9 mouse cellular contexts compared by ENCODE assay signal in genomic region chr7:130935421-130935792, GRCm38 (mm10). TPM values are rescaled to one million over a fixed set of nuclear protein-coding genes. Genes with fewer than 3 reads are reported as not detected.
DNase-seq lines count a peak whose midpoint lies in the region; ATAC-seq lines count a peak whose summit lies in the region.
"Had no signal": no experiment of that assay in that cellular context is flagged by ENCODE, and none has a peak within 500 bp of the region (broad histone marks: within the 10 kb centered on the region; RNA-seq: fewer than 3 reads in every experiment).

No protein-coding gene starts in this region.

- H3K27ac ChIP-seq in heart, embryonic 16.5 days (ENCODE audit: low read length), result no peak overlapping the region
- H3K27ac ChIP-seq in embryonic facial prominence, embryonic 13.5 days, result no peak overlapping the region
- H3K27ac ChIP-seq in intestine, embryonic 16.5 days (ENCODE audit: low read length), result no peak overlapping the region
- no peak overlapping the region for H3K27ac ChIP-seq in midbrain, embryonic 14.5 days (replicated peaks; ENCODE audit: low read depth, low read length)

- 7% methylated on average over 16 of the region's 16 CpGs for WGBS in heart, embryonic 16.5 days
- WGBS in embryonic facial prominence, embryonic 13.5 days, result 9% methylated on average over 16 of the region's 16 CpGs
- 9% methylated on average over 16 of the region's 16 CpGs for WGBS in intestine, embryonic 16.5 days
- WGBS in midbrain, embryonic 14.5 days, result 10% methylated on average over 16 of the region's 16 CpGs

- peaks cover 13% of the 10 kb centered on the region for H3K27me3 ChIP-seq in heart, embryonic 16.5 days (ENCODE audit: control insufficient read depth, insufficient read depth, low read length)
- peaks cover 73% of the 10 kb centered on the region for H3K27me3 ChIP-seq in embryonic facial prominence, embryonic 13.5 days
- H3K27me3 ChIP-seq in intestine, embryonic 16.5 days (replicated peaks; ENCODE audit: control insufficient read depth, insufficient read depth, low read length), result peaks cover 56% of the 10 kb centered on the region
- H3K27me3 ChIP-seq in midbrain, embryonic 14.5 days (ENCODE audit: control insufficient read depth, insufficient read depth, low read length), result peaks cover 59% of the 10 kb centered on the region

- peak overlapping the region; percentile 84 for H3K4me2 ChIP-seq in heart, embryonic 16.5 days (ENCODE audit: low read depth, low read length)
- peak overlapping the region; percentile 92 for H3K4me2 ChIP-seq in embryonic facial prominence, embryonic 13.5 days
- peak overlapping the region; percentile 78 for H3K4me2 ChIP-seq in intestine, embryonic 16.5 days (ENCODE audit: low read depth, low read length)
- peak overlapping the region; percentile 60 for H3K4me2 ChIP-seq in midbrain, embryonic 14.5 days (ENCODE audit: low read length)

- peak overlapping the region; percentile 65 for H3K4me3 ChIP-seq in heart, embryonic 16.5 days (ENCODE audit: low read length)
- H3K4me3 ChIP-seq in embryonic facial prominence, embryonic 13.5 days, result peak overlapping the region; percentile 56
- peak overlapping the region; percentile 55 for H3K4me3 ChIP-seq in intestine, embryonic 16.5 days (ENCODE audit: low read length)
- H3K4me3 ChIP-seq in midbrain, embryonic 14.5 days (replicated peaks; ENCODE audit: low read depth, low read length), result peak overlapping the region; percentile 40

- H3K4me1 ChIP-seq in heart, embryonic 16.5 days (ENCODE audit: control insufficient read depth, insufficient read depth, low read length), result peaks cover 16% of the 10 kb centered on the region
- peaks cover 20% of the 10 kb centered on the region for H3K4me1 ChIP-seq in embryonic facial prominence, embryonic 13.5 days
- peaks cover 14% of the 10 kb centered on the region for H3K4me1 ChIP-seq in intestine, embryonic 16.5 days (ENCODE audit: control insufficient read depth, insufficient read depth, low read length)
- peaks cover 11% of the 10 kb centered on the region; the same call in 1 of the 2 replicates for H3K4me1 ChIP-seq in midbrain, embryonic 14.5 days (ENCODE audit: control insufficient read depth, insufficient read depth, low read length)

- intact Hi-C loops in heart, postnatal 14 days (cut with DNase I), result no loop called here

- 0 out of 2 replicates have a peak, but pooled peaks have one; percentile 6 for ATAC-seq in heart, embryonic 16.5 days (replicated peaks; ENCODE audit: extremely low read depth, insufficient read depth, low FRiP score)
- ATAC-seq in embryonic facial prominence, embryonic 13.5 days (ENCODE audit: insufficient number of reproducible peaks, insufficient read depth, low FRiP score, low TSS enrichment, low read depth), result no peak
- ATAC-seq in intestine, embryonic 16.5 days, result no peak
- ATAC-seq in midbrain, embryonic 14.5 days (ENCODE audit: low FRiP score, low TSS enrichment), result no peak

- H3K9me3 ChIP-seq in heart, embryonic 16.5 days (replicated peaks; ENCODE audit: control insufficient read depth, low read length), result no peaks in the 10 kb centered on the region
- no peaks in the 10 kb centered on the region for H3K9me3 ChIP-seq in embryonic facial prominence, embryonic 13.5 days
- no peaks in the 10 kb centered on the region for H3K9me3 ChIP-seq in intestine, embryonic 16.5 days (ENCODE audit: control insufficient read depth, low read length)
- no peaks in the 10 kb centered on the region for H3K9me3 ChIP-seq in midbrain, embryonic 14.5 days (ENCODE audit: control insufficient read depth, low read length)

- H3K36me3 ChIP-seq in heart, embryonic 16.5 days (ENCODE audit: control insufficient read depth, insufficient read depth), result no peaks in the 10 kb centered on the region
- H3K36me3 ChIP-seq in embryonic facial prominence, embryonic 13.5 days, result no peaks in the 10 kb centered on the region
- H3K36me3 ChIP-seq in intestine, embryonic 16.5 days (ENCODE audit: control insufficient read depth, insufficient read depth, low read length), result no peaks in the 10 kb centered on the region
- H3K36me3 ChIP-seq in midbrain, embryonic 14.5 days (ENCODE audit: control insufficient read depth, insufficient read depth, low read length), result no peaks in the 10 kb centered on the region
- H3K36me3 ChIP-seq: G1E had no signal

- DNase-seq in heart, postnatal 14 days, result no peak
- no peak for DNase-seq in midbrain, embryonic 14.5 days
- no peak for DNase-seq in right cerebral cortex, adult 2 months (ENCODE audit: low spot score in 2 of 2)
- DNase-seq in layer of hippocampus, postnatal 25 days (ENCODE audit: extremely low spot score in 1 of 2, low spot score in 1 of 2), result no peak
- DNase-seq in layer of hippocampus, adult 11-12 months (ENCODE audit: low spot score), result no peak

- H3K9ac ChIP-seq in heart, embryonic 16.5 days (ENCODE audit: low read length), result peak overlapping the region; percentile 71
- peak overlapping the region; percentile 71 for H3K9ac ChIP-seq in embryonic facial prominence, embryonic 13.5 days
- peak overlapping the region; percentile 26; the same call in 1 of the 2 replicates for H3K9ac ChIP-seq in intestine, embryonic 16.5 days (ENCODE audit: low read depth, low read length)
- H3K9ac ChIP-seq in midbrain, embryonic 14.5 days (replicated peaks; ENCODE audit: low read length), result no peak overlapping the region

RNA-seq across cellular contexts. Expression of gene Htra1, which starts 0.5 kb away (rescaled TPM):
- 63.4 and 65.6 TPM in 2 replicates for polyA plus RNA-seq in heart, embryonic 16.5 days (2015; fragmentation: Nextera tagmentation; extraction: Ambion mirVana)
- 100 to 1,000 TPM; 151 to 162 TPM for total RNA-seq in heart, postnatal 14 days (2021)
- 29.9 and 33.7 TPM in 2 replicates for polyA plus RNA-seq in embryonic facial prominence, embryonic 13.5 days (2015; fragmentation: Nextera tagmentation; extraction: Ambion mirVana)
- 15.8 and 15.9 TPM in 2 replicates for polyA plus RNA-seq in intestine, embryonic 16.5 days (2015; fragmentation: Nextera tagmentation; extraction: Ambion mirVana)
- 6.9 and 12.7 TPM in 2 replicates for polyA plus RNA-seq in midbrain, embryonic 14.5 days (2014; fragmentation: Nextera tagmentation; extraction: Ambion mirVana)
- 100 to 1,000 TPM; 214 to 291 TPM for total RNA-seq in layer of hippocampus, postnatal 25 days (2021)
- total RNA-seq: G1E had no signal
- polyA plus RNA-seq: G1E had no signal
